Mouse (Mus musculus) hindbrain, embryonic 11.5 days (tissue): ENCODE data around the gene Myh3. TPM values are rescaled to one million over a fixed set of nuclear protein-coding genes. Genes with fewer than 3 reads are reported as not detected.

Source experiments
- ATAC-seq: fragments of 200-750 bp; cut with Nextera tagmentation; 2 replicates; pipeline ENCODE4 v1.8.0; 2017; ENCODE audit warnings: mild to moderate bottlenecking, moderate TSS enrichment, moderate library complexity; ENCODE audit not compliant: low FRiP score
- DNase-seq: peaks from one replicate; pipeline ENCODE4 v3.0.0-alpha.2; 2015; ENCODE audit warnings: low spot score
- H3K27ac ChIP-seq: fragments of 300-500 bp; sonication (generic); 2 replicates; pipeline ENCODE4 v1.5.1; 2014; ENCODE audit warnings: mild to moderate bottlenecking, low read depth, low read length
- H3K27me3 ChIP-seq: fragments of 300-500 bp; sonication (generic); 2 replicates; pipeline ENCODE4 v1.6.1; 2014; ENCODE audit warnings: mild to moderate bottlenecking, low read length, moderate library complexity, mixed read lengths; ENCODE audit not compliant: control insufficient read depth, insufficient read depth
- H3K36me3 ChIP-seq: fragments of 300-500 bp; sonication (generic); 2 replicates; pipeline ENCODE4 v1.6.1; 2014; ENCODE audit warnings: mild to moderate bottlenecking, low read length, moderate library complexity, mixed read lengths; ENCODE audit not compliant: control insufficient read depth, insufficient read depth
- H3K4me1 ChIP-seq: fragments of 300-500 bp; sonication (generic); replicated peaks from 2 replicates; pipeline ENCODE4 v1.6.1; 2014; ENCODE audit warnings: low read length, mixed read lengths; ENCODE audit not compliant: control insufficient read depth, insufficient read depth
- H3K4me2 ChIP-seq: fragments of 300-500 bp; sonication (generic); replicated peaks from 2 replicates; pipeline ENCODE4 v1.6.1; 2014; ENCODE audit warnings: mild to moderate bottlenecking, low read depth, low read length
- H3K4me3 ChIP-seq: fragments of 300-500 bp; sonication (generic); 2 replicates; pipeline ENCODE4 v1.5.1; 2014; ENCODE audit warnings: low read depth, low read length
- H3K9ac ChIP-seq: fragments of 300-500 bp; sonication (generic); 2 replicates; pipeline ENCODE4 v1.6.1; 2014; ENCODE audit warnings: low read depth, low read length
- H3K9me3 ChIP-seq: fragments of 300-500 bp; sonication (generic); 2 replicates; pipeline ENCODE4 v1.6.1; 2016; ENCODE audit warnings: low read length; ENCODE audit not compliant: control insufficient read depth
- WGBS: fragments of 180-500 bp; shearing (Covaris S2); extraction: QIAGEN DNeasy Blood & Tissue Kit; methylation state at CpG from one replicate; pipeline ENCODE4 v1.1.7; 2014; 5-methylcytosine and 5-hydroxymethylcytosine counted together
- polyA plus RNA-seq: library from polyadenylated mRNA; unstranded; fragments of >200 nt; fragmentation: Nextera tagmentation; extraction: Ambion mirVana; gene quantifications from 2 replicates; pipeline ENCODE4 v1.2.1, GENCODE M21; 2014

The Myh3 gene
- polyA plus RNA-seq, 1 experiment from 2014 or later, result 2.3 TPM

DNA sequence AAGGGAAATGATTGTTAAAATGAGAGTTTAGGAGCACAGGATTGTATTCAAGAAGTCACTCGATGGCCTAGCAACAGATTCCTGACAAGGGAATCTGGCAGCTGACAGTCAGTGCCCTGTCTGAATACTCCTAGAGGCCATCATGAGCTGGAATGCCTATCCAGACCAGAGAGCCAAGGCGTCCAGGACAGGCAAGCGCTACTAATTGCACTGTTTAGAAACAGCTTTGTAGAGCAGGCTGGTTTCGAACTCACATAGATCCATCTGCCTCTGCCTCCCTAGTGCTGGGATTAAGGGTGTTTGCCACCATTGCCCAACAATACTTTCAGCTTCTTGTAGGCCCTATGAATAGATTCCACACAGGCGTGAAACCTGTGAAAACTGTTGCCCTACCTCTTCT is 36.2 kb downstream of the Myh3 start:
- Histone ChIP-seq H3K4me2 (no peak overlapping the region), H3K27me3 (no peaks in the 10 kb centered on the region), H3K27ac (no peak overlapping the region), H3K4me3 (no peak overlapping the region), H3K36me3 (no peaks in the 10 kb centered on the region), H3K9me3 (no peaks in the 10 kb centered on the region), H3K9ac (no peak overlapping the region), H3K4me1 (no peaks in the 10 kb centered on the region)
- no peak for ATAC-seq
- DNase-seq, result no peak
- WGBS, result 91% methylated on average over 5 of the region's 5 CpGs

DNA sequence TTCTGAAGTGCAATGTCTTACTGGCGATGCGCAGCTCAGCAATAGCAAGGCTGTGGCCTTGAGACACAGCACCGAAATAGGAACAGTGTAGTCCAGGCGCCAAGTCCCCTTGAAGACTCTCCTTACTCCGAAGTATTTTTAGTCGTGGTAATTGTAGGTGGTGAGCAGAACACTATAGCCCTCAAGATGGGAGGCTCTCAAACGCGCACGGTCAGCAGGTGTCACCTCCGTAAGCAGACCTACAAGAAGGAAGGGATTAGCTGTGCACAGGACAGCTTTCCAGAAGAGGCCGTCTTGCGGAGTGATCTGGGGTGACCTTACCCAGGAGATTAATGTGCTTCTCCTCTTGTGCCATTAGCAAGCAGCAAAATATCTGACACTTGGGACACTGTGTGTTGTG is 36.8 kb downstream of the Myh3 start:
- Histone ChIP-seq H3K27me3 (no peaks in the 10 kb centered on the region), H3K9me3 (no peaks in the 10 kb centered on the region), H3K4me1 (no peaks in the 10 kb centered on the region), H3K4me3 (no peak overlapping the region), H3K27ac (no peak overlapping the region), H3K4me2 (no peak overlapping the region), H3K36me3 (no peaks in the 10 kb centered on the region), H3K9ac (no peak overlapping the region)
- WGBS, result 91% methylated on average over 12 of the region's 12 CpGs
- ATAC-seq (no peak), DNase-seq (no peak)

GRCm38 (mm10) chr11:67116725-67117124 is 38.6 kb downstream of the Myh3 start:
- DNase-seq (no peak), ATAC-seq (no peak)
- no peaks in the 10 kb centered on the region for H3K9me3 ChIP-seq
- H3K4me3 ChIP-seq, result no peak overlapping the region
- no peaks in the 10 kb centered on the region for H3K27me3 ChIP-seq
- no peak overlapping the region for H3K4me2 ChIP-seq
- H3K36me3 ChIP-seq, result no peaks in the 10 kb centered on the region
- H3K9ac ChIP-seq, result no peak overlapping the region
- no peaks in the 10 kb centered on the region for H3K4me1 ChIP-seq
- 87% methylated on average over 5 of the region's 5 CpGs for WGBS
- H3K27ac ChIP-seq, result no peak overlapping the region

GRCm38 (mm10) chr11:67119539-67120070 is 41.5 kb downstream of the Myh3 start:
- 30% methylated on average over 4 of the region's 4 CpGs for WGBS
- H3K36me3 ChIP-seq, result no peaks in the 10 kb centered on the region
- ATAC-seq, result no peak
- H3K27ac ChIP-seq, result no peak overlapping the region
- H3K4me1 ChIP-seq, result no peaks in the 10 kb centered on the region
- H3K27me3 ChIP-seq, result no peaks in the 10 kb centered on the region
- DNase-seq, result no peak
- H3K9me3 ChIP-seq, result no peaks in the 10 kb centered on the region
- no peak overlapping the region for H3K4me2 ChIP-seq
- no peak overlapping the region for H3K4me3 ChIP-seq
- H3K9ac ChIP-seq, result no peak overlapping the region

- no peak for DNase-seq
Measured at GRCm38 (mm10) chr11:67120697-67121294, 42.7 kb downstream of the Myh3 start.

DNA sequence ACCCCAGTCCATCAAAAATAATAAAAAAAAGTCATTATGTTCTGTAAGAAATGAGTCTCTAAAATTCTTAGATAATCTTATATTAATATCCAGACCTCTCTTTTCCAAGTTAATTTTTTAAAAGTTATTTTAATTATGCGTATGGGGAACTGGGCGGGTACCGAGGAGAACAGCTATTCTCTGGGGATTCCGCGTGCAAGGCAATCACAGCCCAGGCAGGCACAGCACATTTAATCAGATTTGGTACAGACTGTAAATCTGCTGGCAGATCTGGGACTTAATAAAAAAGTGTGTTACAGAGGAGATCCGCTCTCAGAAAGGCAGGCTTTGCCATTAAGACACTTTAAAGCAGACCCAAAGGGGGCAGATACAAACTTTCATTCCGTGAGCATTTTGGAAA is 46.8 kb downstream of the Myh3 start:
- H3K27ac ChIP-seq, result no peak overlapping the region
- DNase-seq, result no peak
- 81% methylated on average over 7 of the region's 7 CpGs for WGBS

More at GRCm38 (mm10) chr11:67120697-67121294, 42.7 kb downstream of the Myh3 start:
- Histone ChIP-seq H3K27ac (no peak overlapping the region), H3K4me1 (no peaks in the 10 kb centered on the region), H3K36me3 (no peaks in the 10 kb centered on the region), H3K27me3 (no peaks in the 10 kb centered on the region), H3K4me2 (no peak overlapping the region), H3K4me3 (no peak overlapping the region), H3K9ac (no peak overlapping the region), H3K9me3 (no peaks in the 10 kb centered on the region)
- ATAC-seq, result no peak
- 52% methylated on average over 12 of the region's 12 CpGs for WGBS

GRCm38 (mm10) chr11:67125361-67125760 is 47.3 kb downstream of the Myh3 start:
- Histone ChIP-seq H3K4me2 (no peak overlapping the region), H3K4me1 (no peaks in the 10 kb centered on the region), H3K27ac (no peak overlapping the region), H3K27me3 (no peaks in the 10 kb centered on the region), H3K9me3 (no peaks in the 10 kb centered on the region), H3K36me3 (no peaks in the 10 kb centered on the region), H3K4me3 (no peak overlapping the region), H3K9ac (no peak overlapping the region)
- DNase-seq (no peak), ATAC-seq (no peak)
- WGBS, result 78% methylated on average over 17 of the region's 17 CpGs

More for the DNA sequence above, 46.8 kb downstream of the Myh3 start:
- Histone ChIP-seq H3K9ac (no peak overlapping the region), H3K4me1 (no peaks in the 10 kb centered on the region), H3K4me3 (no peak overlapping the region), H3K4me2 (no peak overlapping the region), H3K9me3 (no peaks in the 10 kb centered on the region), H3K36me3 (no peaks in the 10 kb centered on the region), H3K27me3 (no peaks in the 10 kb centered on the region)
- no peak for ATAC-seq

GRCm38 (mm10) chr11:67133526-67133925 is 55.4 kb downstream of the Myh3 start:
- H3K9ac ChIP-seq, result no peak overlapping the region
- no peaks in the 10 kb centered on the region for H3K9me3 ChIP-seq
- H3K4me3 ChIP-seq, result no peak overlapping the region
- WGBS, result 67% methylated on average over 2 of the region's 2 CpGs
- ATAC-seq (no peak), DNase-seq (no peak)
- H3K27me3 ChIP-seq, result no peaks in the 10 kb centered on the region
- no peaks in the 10 kb centered on the region for H3K4me1 ChIP-seq
- no peaks in the 10 kb centered on the region for H3K36me3 ChIP-seq
- H3K4me2 ChIP-seq, result no peak overlapping the region
- no peak overlapping the region for H3K27ac ChIP-seq

DNA sequence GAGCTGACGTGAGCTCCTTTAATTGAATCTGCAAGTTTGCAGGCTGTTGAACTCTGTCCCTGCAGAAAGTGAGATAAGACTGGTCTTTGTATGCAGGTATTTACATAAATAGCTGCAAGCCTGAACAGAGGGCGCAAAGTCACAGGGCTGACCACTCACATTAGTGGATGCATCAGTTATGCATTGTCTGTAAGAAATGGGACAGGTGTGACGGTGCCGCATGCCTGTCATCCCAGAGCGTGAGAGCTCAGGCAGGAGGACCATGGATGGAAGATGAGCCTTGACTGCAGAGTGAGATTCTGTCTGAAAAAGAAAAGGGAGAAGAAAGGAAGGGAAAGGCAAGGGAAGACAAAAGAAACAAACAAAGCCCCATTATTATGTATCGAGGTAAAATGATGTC is 56.6 kb downstream of the Myh3 start:
- Histone ChIP-seq H3K9me3 (no peaks in the 10 kb centered on the region), H3K4me3 (no peak overlapping the region), H3K4me1 (no peaks in the 10 kb centered on the region), H3K27ac (no peak overlapping the region), H3K36me3 (no peaks in the 10 kb centered on the region), H3K9ac (no peak overlapping the region), H3K27me3 (no peaks in the 10 kb centered on the region), H3K4me2 (no peak overlapping the region)
- 81% methylated on average over 6 of the region's 6 CpGs for WGBS
- DNase-seq, result no peak
- no peak for ATAC-seq
